Mouse (Mus musculus) hindbrain, embryonic 14.5 days (tissue): ENCODE data around the gene Fbxw5. TPM values are rescaled to one million over a fixed set of nuclear protein-coding genes. Genes with fewer than 3 reads are reported as not detected.

Source experiments
- ATAC-seq: fragments of 200-750 bp; cut with Nextera tagmentation; 2 replicates; pipeline ENCODE4 v1.8.0; 2017; ENCODE audit warnings: moderate number of reproducible peaks, mild to moderate bottlenecking, moderate TSS enrichment, moderate library complexity; ENCODE audit not compliant: low FRiP score
- DNase-seq: peaks from one replicate; pipeline ENCODE4 v3.0.0-alpha.2; 2015; ENCODE audit warnings: low spot score
- H3K27ac ChIP-seq: fragments of 300-500 bp; sonication (generic); 2 replicates; pipeline ENCODE4 v1.5.1; 2014; ENCODE audit warnings: mild to moderate bottlenecking, moderate library complexity
- H3K27me3 ChIP-seq: fragments of 300-500 bp; sonication (generic); 2 replicates; pipeline ENCODE4 v1.6.1; 2014; ENCODE audit warnings: mild to moderate bottlenecking, low read length, mixed read lengths; ENCODE audit not compliant: control insufficient read depth, insufficient read depth
- H3K36me3 ChIP-seq: fragments of 300-500 bp; sonication (generic); replicated peaks from 2 replicates; pipeline ENCODE4 v1.6.1; 2014; ENCODE audit not compliant: control insufficient read depth, insufficient read depth
- H3K4me1 ChIP-seq: fragments of 300-500 bp; sonication (generic); replicated peaks from 2 replicates; pipeline ENCODE4 v1.6.1; 2014; ENCODE audit warnings: antibody characterized with exemption, low read length, mixed read lengths; ENCODE audit not compliant: control insufficient read depth, insufficient read depth
- H3K4me2 ChIP-seq: fragments of 300-500 bp; sonication (generic); replicated peaks from 2 replicates; pipeline ENCODE4 v1.6.1; 2014; ENCODE audit warnings: mild to moderate bottlenecking, moderate library complexity
- H3K4me3 ChIP-seq: fragments of 300-500 bp; sonication (generic); replicated peaks from 2 replicates; pipeline ENCODE4 v1.5.1; 2014; ENCODE audit warnings: mild to moderate bottlenecking, low read length
- H3K9ac ChIP-seq: fragments of 300-500 bp; sonication (generic); 2 replicates; pipeline ENCODE4 v1.6.1; 2014
- H3K9me3 ChIP-seq: fragments of 300-500 bp; sonication (generic); 2 replicates; pipeline ENCODE4 v1.6.1; 2016; ENCODE audit warnings: low read length; ENCODE audit not compliant: control insufficient read depth
- whole genome bisulfite sequencing: fragments of 180-500 bp; shearing (Covaris S2); extraction: QIAGEN DNeasy Blood & Tissue Kit; methylation state at CpG from one replicate; pipeline ENCODE4 v1.1.7; 2014; 5-methylcytosine and 5-hydroxymethylcytosine counted together
- polyA plus RNA-seq: library from polyadenylated mRNA; unstranded; fragments of >200 nt; fragmentation: Nextera tagmentation; extraction: Ambion mirVana; gene quantifications from 2 replicates; pipeline ENCODE4 v1.2.1, GENCODE M21; 2014

Fbxw5 gene
- polyA plus RNA-seq, 1 experiment from 2014 or later = 116 TPM

GRCm38 (mm10) chr2:25461407-25461806 lies 39.1 kb upstream of the Fbxw5 start:
- H3K9me3 ChIP-seq = no peaks in the 10 kb centered on the region
- ATAC-seq = peak; percentile 7; the same call in 1 of the 2 replicates

GRCm38 (mm10) chr2:25463630-25464029 lies 36.9 kb upstream of the Fbxw5 start:
- ATAC-seq = no peak
- Histone ChIP-seq H3K27me3 (no peaks in the 10 kb centered on the region), H3K4me2 (no peak overlapping the region), H3K36me3 (peaks cover 7% of the 10 kb centered on the region; the same call in 1 of the 2 replicates), H3K4me3 (no peak overlapping the region), H3K9me3 (no peaks in the 10 kb centered on the region), H3K4me1 (peaks cover 20% of the 10 kb centered on the region), H3K27ac (no peak overlapping the region), H3K9ac (no peak overlapping the region)
- no peak for DNase-seq
- 85% methylated on average over 3 of the region's 3 CpGs for WGBS

More at GRCm38 (mm10) chr2:25461407-25461806, 39.1 kb upstream of the Fbxw5 start:
- Histone ChIP-seq H3K36me3 (peaks cover 17% of the 10 kb centered on the region), H3K4me3 (peak overlapping the region; percentile 51), H3K4me2 (peak overlapping the region; percentile 81), H3K4me1 (peaks cover 20% of the 10 kb centered on the region), H3K9ac (peak overlapping the region; percentile 78), H3K27me3 (no peaks in the 10 kb centered on the region), H3K27ac (peak overlapping the region; percentile 93)
- no peak for DNase-seq
- WGBS = 34% methylated on average over 3 of the region's 3 CpGs

GRCm38 (mm10) chr2:25465256-25465655 lies 35.3 kb upstream of the Fbxw5 start:
- ATAC-seq = no peak
- no peak overlapping the region for H3K9ac ChIP-seq
- WGBS = 92% methylated on average over 2 of the region's 2 CpGs
- H3K27me3 ChIP-seq = no peaks in the 10 kb centered on the region
- no peak overlapping the region for H3K4me2 ChIP-seq
- H3K9me3 ChIP-seq = no peaks in the 10 kb centered on the region
- peaks cover 9% of the 10 kb centered on the region for H3K4me1 ChIP-seq
- no peak for DNase-seq
- H3K27ac ChIP-seq = no peak overlapping the region
- H3K36me3 ChIP-seq = no peaks in the 10 kb centered on the region
- no peak overlapping the region for H3K4me3 ChIP-seq

GRCm38 (mm10) chr2:25465816-25466635 lies 34.5 kb upstream of the Fbxw5 start:
- Histone ChIP-seq H3K36me3 (no peaks in the 10 kb centered on the region), H3K9me3 (no peaks in the 10 kb centered on the region), H3K27me3 (no peaks in the 10 kb centered on the region), H3K9ac (no peak overlapping the region), H3K27ac (no peak overlapping the region), H3K4me1 (peaks cover 9% of the 10 kb centered on the region), H3K4me2 (no peak overlapping the region), H3K4me3 (no peak overlapping the region)
- DNase-seq (no peak), ATAC-seq (no peak)
- WGBS = 54% methylated on average over 10 of the region's 10 CpGs

GRCm38 (mm10) chr2:25467606-25468303 lies 32.8 kb upstream of the Fbxw5 start:
- Histone ChIP-seq H3K4me1 (peaks cover 5% of the 10 kb centered on the region; the same call in 1 of the 2 replicates), H3K36me3 (no peaks in the 10 kb centered on the region), H3K9ac (no peak overlapping the region), H3K4me3 (no peak overlapping the region), H3K9me3 (no peaks in the 10 kb centered on the region), H3K27me3 (no peaks in the 10 kb centered on the region), H3K4me2 (no peak overlapping the region), H3K27ac (no peak overlapping the region)
- no peak for ATAC-seq
- DNase-seq = no peak
- WGBS = 77% methylated on average over 14 of the region's 14 CpGs

- H3K4me3 ChIP-seq = no peak overlapping the region
- H3K4me2 ChIP-seq = no peak overlapping the region
- H3K4me1 ChIP-seq = peaks cover 5% of the 10 kb centered on the region; the same call in 1 of the 2 replicates
- no peaks in the 10 kb centered on the region for H3K36me3 ChIP-seq
- ATAC-seq (peak; percentile 63; the same call in 1 of the 2 replicates), DNase-seq (peak; percentile 68)
- no peaks in the 10 kb centered on the region for H3K9me3 ChIP-seq
- no peaks in the 10 kb centered on the region for H3K27me3 ChIP-seq
- WGBS = 67% methylated on average over 10 of the region's 10 CpGs
- H3K9ac ChIP-seq = no peak overlapping the region
- H3K27ac ChIP-seq = peak overlapping the region; percentile 59
These were observed 31.3 kb upstream of the Fbxw5 start for GRCm38 (mm10) chr2:25468962-25469915.

GRCm38 (mm10) chr2:25469969-25470368 lies 30.6 kb upstream of the Fbxw5 start, which contains the start of gene Ptgds:
Gene Ptgds (minus strand): TSS chr2:25470046.
- Histone ChIP-seq H3K27ac (peak within 1 kb of the TSS; percentile 59), H3K9me3 (no peaks in the 10 kb centered on the region), H3K9ac (no peak within 1 kb of the TSS), H3K4me1 (peaks cover 5% of the 10 kb centered on the region; the same call in 1 of the 2 replicates), H3K36me3 (no peaks in the 10 kb centered on the region), H3K4me3 (no peak within 1 kb of the TSS), H3K4me2 (no peak within 1 kb of the TSS), H3K27me3 (no peaks in the 10 kb centered on the region)
- DNase-seq (no peak), ATAC-seq (no peak)
- WGBS = 65% methylated on average over 6 of the region's 6 CpGs

- ATAC-seq (no peak), DNase-seq (no peak)
- Histone ChIP-seq H3K9ac (no peak overlapping the region), H3K9me3 (no peaks in the 10 kb centered on the region), H3K27me3 (no peaks in the 10 kb centered on the region), H3K4me3 (no peak overlapping the region), H3K36me3 (no peaks in the 10 kb centered on the region), H3K4me2 (no peak overlapping the region), H3K27ac (no peak overlapping the region), H3K4me1 (peaks cover 5% of the 10 kb centered on the region; the same call in 1 of the 2 replicates)
- WGBS = 89% methylated on average over 2 of the region's 2 CpGs
These were observed 28.0 kb upstream of the Fbxw5 start for GRCm38 (mm10) chr2:25472550-25472949.
